Mouse (Mus musculus) yolk sac, embryonic 10.5 days (tissue): ENCODE measurements around the gene Lhfpl5.

Experiments used
- DNase-seq: peaks from one replicate; pipeline ENCODE4 v3.0.0-alpha.2; 2017; ENCODE audit warnings: low spot score

Gene Lhfpl5

DNA sequence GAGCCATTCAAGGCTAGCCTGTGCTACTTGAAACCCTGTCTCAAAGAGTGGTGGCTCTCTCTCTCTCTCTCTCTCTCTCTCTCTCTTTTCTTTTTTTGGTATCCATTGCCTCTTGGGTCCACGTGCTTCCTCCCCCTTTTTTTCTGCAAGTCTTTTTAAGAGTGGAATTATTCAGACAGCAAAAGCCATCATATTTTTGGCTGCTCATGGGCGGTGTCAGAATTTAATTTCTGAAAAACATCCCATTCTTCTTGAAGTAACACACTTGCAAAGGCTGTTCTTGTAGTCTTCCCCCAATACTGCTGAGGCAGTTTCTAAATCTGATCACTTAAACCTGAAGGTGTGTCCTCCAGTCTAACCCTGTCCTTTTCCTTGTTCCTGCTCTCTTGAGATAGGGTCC, 51.5 kb downstream of the Lhfpl5 start:
- no peak for DNase-seq

DNA sequence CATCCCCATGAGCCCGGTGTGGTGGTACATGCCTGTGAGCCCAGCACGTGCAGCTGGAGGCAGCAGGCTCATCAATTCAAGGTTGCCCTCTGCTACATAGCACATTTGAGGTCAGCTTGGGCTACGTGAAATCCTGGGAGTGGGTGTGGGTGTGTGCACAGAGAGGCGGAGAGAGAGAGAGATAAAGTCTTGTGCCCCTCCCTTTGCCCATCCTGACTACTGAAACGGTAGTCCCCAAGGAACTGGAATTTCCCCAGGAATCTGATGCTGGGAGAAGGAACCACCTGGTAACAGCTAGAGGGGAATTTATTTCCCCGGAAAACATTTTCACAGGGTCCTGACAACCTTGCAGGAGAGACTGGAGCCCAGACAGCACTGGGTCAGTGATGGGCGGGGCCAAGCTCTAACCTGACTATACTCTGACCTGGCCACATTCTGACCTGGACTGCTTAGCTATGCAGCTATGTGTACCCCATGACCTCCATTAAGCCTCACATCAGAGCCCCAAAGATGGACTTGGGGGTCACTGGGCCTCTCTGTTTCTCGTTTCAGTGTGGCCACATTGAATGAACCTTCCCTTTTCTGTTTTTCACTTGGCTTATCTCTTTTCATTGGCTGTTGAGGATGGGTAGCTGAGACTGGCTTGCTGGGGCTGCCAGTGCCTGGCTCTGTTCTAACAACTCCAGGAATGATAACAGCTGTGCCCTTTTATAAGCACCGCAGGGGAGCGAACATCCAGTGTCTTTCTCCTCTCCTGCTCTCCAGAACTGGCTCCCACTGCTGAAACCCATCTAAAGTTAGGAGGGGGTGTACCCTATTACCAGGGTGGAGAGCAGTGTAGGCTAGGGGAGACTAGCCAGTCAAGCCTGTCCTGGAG, 53.0 kb downstream of the Lhfpl5 start:
- peak; percentile 29 for DNase-seq

DNA sequence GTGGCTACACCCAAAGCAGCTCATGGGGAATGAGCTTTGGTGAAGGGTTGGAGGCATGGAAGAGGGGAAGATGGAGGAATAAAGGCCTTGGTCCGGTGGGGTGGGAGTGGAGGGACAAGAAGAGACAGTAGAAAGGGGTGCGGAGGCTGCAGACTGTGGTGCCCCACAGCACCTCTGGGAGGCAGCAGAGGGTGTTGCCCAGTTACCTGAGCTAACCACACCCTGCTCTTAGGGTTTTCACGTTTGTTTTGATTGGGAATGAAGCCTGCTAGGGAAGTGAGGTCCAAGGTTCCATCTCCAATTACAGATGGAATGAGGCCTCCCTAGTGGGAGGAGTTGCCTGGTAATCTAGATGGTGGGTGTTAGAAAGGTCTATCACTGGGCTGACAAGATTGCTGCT, 53.7 kb downstream of the Lhfpl5 start:
- no peak for DNase-seq
